Comparison of ENCODE assay signal across 9 mouse cellular contexts in the genomic region with DNA sequence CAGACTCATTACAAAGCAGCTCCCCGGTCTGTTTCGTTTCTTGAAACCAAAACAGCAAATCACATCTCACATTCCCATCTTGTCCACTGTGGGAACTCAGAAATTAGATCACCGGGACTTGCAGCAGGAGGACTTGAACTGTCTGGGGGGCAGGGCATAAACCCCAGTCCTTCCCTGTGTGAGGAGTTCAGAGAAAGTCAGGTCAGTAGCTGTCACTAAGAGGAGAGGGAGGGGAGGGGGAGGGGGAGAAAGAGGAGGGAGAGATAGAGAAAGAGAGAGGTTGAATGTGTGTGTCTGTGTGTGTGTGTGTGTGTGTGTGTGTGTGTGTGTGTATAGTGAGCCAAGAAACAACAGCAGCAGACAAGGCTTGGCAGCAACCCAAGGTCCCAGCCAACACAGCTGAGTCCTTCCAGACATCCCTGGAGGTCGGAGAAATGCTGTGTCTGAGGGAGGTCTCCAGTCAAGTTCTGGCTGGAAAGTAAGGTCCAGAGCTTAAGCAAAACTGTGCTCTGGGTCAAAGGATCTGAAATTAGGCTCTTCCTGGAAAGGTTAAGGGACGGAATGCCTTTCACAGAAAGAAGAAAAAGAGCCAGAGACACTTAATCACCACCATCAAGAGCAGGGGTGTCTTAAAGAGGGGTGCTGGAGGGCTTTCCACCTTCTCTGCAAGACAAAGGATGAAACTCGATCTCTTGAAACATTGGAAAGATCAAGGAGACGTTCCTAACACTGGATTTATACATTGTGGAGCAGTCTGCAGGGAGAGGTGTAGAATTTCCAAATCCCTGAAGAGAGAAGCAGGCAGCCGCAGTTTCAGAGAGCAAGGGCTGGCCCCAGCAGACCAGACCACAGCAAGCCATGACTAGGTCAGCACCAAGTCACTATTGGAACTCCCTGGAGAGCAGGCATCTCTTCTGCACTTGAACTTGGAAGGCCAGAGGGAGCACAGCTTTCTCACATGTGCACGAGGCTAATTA. TPM values are rescaled to one million over a fixed set of nuclear protein-coding genes. Genes with fewer than 3 reads are reported as not detected.
DNase-seq lines count a peak whose midpoint lies in the region; ATAC-seq and TF ChIP-seq lines count a peak whose summit lies in the region.
"Had no signal": no experiment of that assay in that cellular context is flagged by ENCODE, and none has a peak within 500 bp of the region (broad histone marks: within the 10 kb centered on the region; RNA-seq: fewer than 3 reads in every experiment).

No protein-coding gene starts in this region.

- H3K4me3 ChIP-seq in stomach, postnatal 0 days (ENCODE audit: low read depth, low read length), result no peak overlapping the region
- H3K4me3 ChIP-seq: erythroblast, embryonic 14.5 days had no signal

- ATAC-seq in stomach, postnatal 0 days (ENCODE audit: low FRiP score, low TSS enrichment), result peak; percentile 69; the same call in 1 of the 2 replicates

- H3K27ac ChIP-seq in stomach, postnatal 0 days (replicated peaks), result peak overlapping the region; percentile 19; the same call in 1 of the 2 replicates

- no peak for TF ChIP-seq CTCF in stomach, postnatal 0 days (IDR thresholded peaks at IDR 0.05; ENCODE audit: low read depth)

- H3K27me3 ChIP-seq in stomach, postnatal 0 days (ENCODE audit: control insufficient read depth, insufficient read depth, low read length), result no peaks in the 10 kb centered on the region

- H3K4me2 ChIP-seq in stomach, postnatal 0 days (replicated peaks; ENCODE audit: low read depth), result no peak overlapping the region

- DNase-seq in cerebellum, adult 11 months, result peak; percentile 5
- no peak for DNase-seq in cerebellum, adult 8-10 months
- DNase-seq in cerebellum, postnatal 36 days, result peak; percentile 16 to 24
- peak; percentile 81 to 84 for DNase-seq in heart, adult 18-20 months
- DNase-seq in kidney, adult 11 months, result peak; percentile 49
- DNase-seq in lung, postnatal 25 days (ENCODE audit: low spot score), result peak; percentile 21
- DNase-seq in stomach, postnatal 0 days (ENCODE audit: low spot score), result peak; percentile 54
- DNase-seq in urinary bladder, adult 2 months (ENCODE audit: low spot score), result no peak

- H3K36me3 ChIP-seq in stomach, postnatal 0 days (ENCODE audit: control insufficient read depth, insufficient read depth, low read length), result no peaks in the 10 kb centered on the region

- whole genome bisulfite sequencing in stomach, postnatal 0 days, result 26% methylated on average over 9 of the region's 9 CpGs

- H3K9me3 ChIP-seq in stomach, postnatal 0 days (ENCODE audit: control insufficient read depth, low read length), result no peaks in the 10 kb centered on the region

- no peak for TF ChIP-seq EP300 in stomach, postnatal 0 days (optimal IDR thresholded peaks at IDR 0.05)

- no peaks in the 10 kb centered on the region for H3K4me1 ChIP-seq in stomach, postnatal 0 days (replicated peaks; ENCODE audit: control insufficient read depth, insufficient read depth)

- no peak overlapping the region for H3K9ac ChIP-seq in stomach, postnatal 0 days (ENCODE audit: low read length)

RNA-seq across cellular contexts. Expression of gene Bach2, which starts 42.4 kb away (rescaled TPM):
- 1 to 10 TPM; 4.2 to 6.2 TPM for total RNA-seq in heart, adult 18-20 months (2021)
- 1.9 TPM in 2 replicates for polyA plus RNA-seq in stomach, postnatal 0 days (2015; fragmentation: Nextera tagmentation; extraction: Ambion mirVana)
- polyA plus RNA-seq in urinary bladder, adult 2 months (2012; rRNA removed), result 2.3 and 2.6 TPM in 2 replicates

Comparison
In these comparisons a context has a peak if more than half of its experiments do, and no peak if none do; other contexts are left out.
1. DNase-seq: peak in cerebellum, adult 11 months (single experiment), cerebellum, postnatal 36 days (2 of 2), heart, adult 18-20 months (2 of 2), kidney, adult 11 months (single experiment), lung, postnatal 25 days (single experiment) and stomach, postnatal 0 days (single experiment); none in cerebellum, adult 8-10 months (single experiment) and urinary bladder, adult 2 months (single experiment).